Mouse (Mus musculus) heart, embryonic 14.5 days (tissue): ENCODE results near the gene Nell2. TPM values are rescaled to one million over a fixed set of nuclear protein-coding genes. Genes with fewer than 3 reads are reported as not detected.

Source experiments
- ATAC-seq: fragments of 200-750 bp; cut with Nextera tagmentation; 2 replicates; pipeline ENCODE4 v1.8.0; 2017; ENCODE audit warnings: low read depth, moderate TSS enrichment; ENCODE audit not compliant: insufficient number of reproducible peaks, insufficient read depth, low FRiP score
- H3K27ac ChIP-seq, 2 experiments: fragments of 200-500 bp in 1 of 2; fragments of 300-500 bp in 1 of 2; sonication (generic) in 1 of 2; replicated peaks in 1 of 2; 2 replicates each; pipeline ENCODE4 v1.5.1; 2012 to 2014; ENCODE audit warnings: low read depth in 2 of 2, low read length in 2 of 2, control low read depth in 1 of 2, mild to moderate bottlenecking in 1 of 2, mixed read lengths in 1 of 2; ENCODE audit not compliant: control insufficient read depth in 1 of 2, insufficient read depth in 1 of 2
- H3K27me3 ChIP-seq: fragments of 300-500 bp; sonication (generic); 2 replicates; pipeline ENCODE4 v1.6.1; 2014; ENCODE audit warnings: mild to moderate bottlenecking, low read length, control low read depth; ENCODE audit not compliant: control insufficient read depth, insufficient read depth
- H3K36me3 ChIP-seq: fragments of 300-500 bp; sonication (generic); 2 replicates; pipeline ENCODE4 v1.6.1; 2014; ENCODE audit warnings: mild to moderate bottlenecking, control low read depth, low read length, mixed read lengths; ENCODE audit not compliant: control insufficient read depth, insufficient read depth
- H3K4me1 ChIP-seq, 2 experiments: fragments of 200-500 bp in 1 of 2; fragments of 300-500 bp in 1 of 2; sonication (generic) in 1 of 2; 2 replicates each; pipeline ENCODE4 v1.6.1; 2012 to 2014; ENCODE audit warnings: low read length in 2 of 2, control low read depth in 1 of 2, mixed read lengths in 1 of 2; ENCODE audit not compliant: control insufficient read depth in 2 of 2, insufficient read depth in 2 of 2
- H3K4me2 ChIP-seq: fragments of 300-500 bp; sonication (generic); 2 replicates; pipeline ENCODE4 v1.6.1; 2014; ENCODE audit warnings: mild to moderate bottlenecking, low read length
- H3K4me3 ChIP-seq, 2 experiments: fragments of 200-500 bp in 1 of 2; fragments of 300-500 bp in 1 of 2; sonication (generic) in 1 of 2; 2 replicates each; pipeline ENCODE4 v1.5.1; 2012 to 2014; ENCODE audit warnings: low read length in 2 of 2, mild to moderate bottlenecking in 2 of 2, control low read depth in 1 of 2, low read depth in 1 of 2, moderate library complexity in 1 of 2; ENCODE audit not compliant: control insufficient read depth in 1 of 2, insufficient read depth in 1 of 2
- H3K9ac ChIP-seq: fragments of 300-500 bp; sonication (generic); 2 replicates; pipeline ENCODE4 v1.6.1; 2014; ENCODE audit warnings: mild to moderate bottlenecking, low read length
- H3K9me3 ChIP-seq: fragments of 300-500 bp; sonication (generic); 2 replicates; pipeline ENCODE4 v1.6.1; 2016; ENCODE audit warnings: low read length, control low read depth; ENCODE audit not compliant: control insufficient read depth
- WGBS: fragments of 180-500 bp; shearing (Covaris S2); extraction: QIAGEN DNeasy Blood & Tissue Kit; methylation state at CpG from one replicate; pipeline ENCODE4 v1.1.7; 2014; 5-methylcytosine and 5-hydroxymethylcytosine counted together
- polyA plus RNA-seq: library from polyadenylated mRNA; unstranded; fragments of >200 nt; fragmentation: Nextera tagmentation; extraction: Ambion mirVana; gene quantifications from 2 replicates; pipeline ENCODE4 v1.2.1, GENCODE M21; 2014

Nell2 gene
- polyA plus RNA-seq, 1 experiment from 2014 or later: 2.0 TPM

DNA sequence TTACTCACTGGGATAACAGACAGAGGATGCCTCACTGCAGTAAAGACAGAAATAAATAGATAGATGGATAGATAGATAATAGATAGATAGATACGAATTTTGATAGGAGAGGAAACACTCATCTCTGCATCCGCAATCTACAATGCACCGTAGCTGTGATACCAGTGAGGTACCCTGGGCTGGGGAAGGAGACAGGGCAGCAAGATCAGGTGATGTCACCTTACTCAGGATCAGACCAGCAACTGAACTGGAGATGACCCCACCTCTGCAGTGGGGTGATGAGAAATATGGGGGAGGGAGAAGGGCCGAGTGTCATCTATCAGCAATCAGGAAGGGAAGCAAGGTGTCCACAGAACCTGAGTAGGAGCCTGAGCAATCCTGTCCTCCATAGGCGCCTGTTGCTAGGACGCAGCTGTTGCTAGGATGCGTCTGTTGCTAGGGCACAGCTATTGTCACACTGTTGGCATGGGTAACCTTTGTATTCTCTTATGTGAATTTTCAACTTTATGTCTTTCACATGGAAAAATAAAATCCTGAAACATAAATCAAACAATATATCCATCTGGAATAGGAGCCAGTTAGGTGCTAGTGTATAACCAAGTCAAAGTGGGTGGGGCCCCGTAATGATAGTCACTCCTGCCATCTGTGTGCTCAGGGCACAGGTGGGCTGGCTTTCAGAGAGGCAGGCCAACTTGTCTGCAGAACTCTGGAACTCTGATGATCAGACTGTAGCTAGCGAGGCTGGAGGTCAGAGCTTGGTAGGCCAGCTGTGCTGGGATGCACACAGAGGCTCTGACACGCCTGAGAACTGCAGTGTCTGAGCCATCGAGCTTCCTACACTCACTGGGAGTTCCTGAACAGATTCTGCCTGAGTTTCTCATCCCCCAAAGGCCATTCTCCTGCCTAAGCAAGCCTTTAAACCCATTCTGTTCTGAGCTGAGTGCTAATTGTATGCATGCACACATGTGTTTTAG is 193.7 kb downstream of the Nell2 start:
- no peaks in the 10 kb centered on the region for H3K27me3 ChIP-seq

DNA sequence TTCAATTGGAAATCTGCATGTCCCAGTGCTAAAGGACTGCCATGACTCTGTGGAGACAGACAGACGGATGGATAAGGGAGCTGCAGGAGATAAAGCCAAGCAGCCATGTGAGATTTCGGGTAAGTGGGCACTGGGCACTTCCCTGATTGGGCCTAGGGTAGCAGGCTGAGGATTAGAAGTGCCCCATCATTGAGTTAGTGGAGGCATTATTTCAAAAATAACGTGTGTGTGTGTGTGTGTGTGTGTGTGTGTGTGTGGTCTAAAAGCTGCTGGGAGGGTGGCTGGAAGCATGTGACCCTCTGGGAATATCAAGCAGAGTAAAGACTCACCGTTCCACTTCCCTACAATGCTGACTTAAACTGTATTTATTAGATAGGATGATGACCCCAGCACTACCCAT is 195.1 kb downstream of the Nell2 start:
- H3K36me3 ChIP-seq: no peaks in the 10 kb centered on the region
- WGBS: 55% methylated on average over 4 of the region's 4 CpGs
- no peak for ATAC-seq
- no peaks in the 10 kb centered on the region for H3K9me3 ChIP-seq
- no peak overlapping the region for H3K27ac ChIP-seq
- H3K4me2 ChIP-seq: no peak overlapping the region
- no peak overlapping the region for H3K9ac ChIP-seq
- H3K4me1 ChIP-seq: no peaks in the 10 kb centered on the region
- H3K4me3 ChIP-seq: no peak overlapping the region
- no peaks in the 10 kb centered on the region for H3K27me3 ChIP-seq

More for the DNA sequence above, 193.7 kb downstream of the Nell2 start:
- Histone ChIP-seq H3K36me3 (no peaks in the 10 kb centered on the region), H3K4me3 (no peak overlapping the region), H3K27ac (no peak overlapping the region), H3K9ac (no peak overlapping the region), H3K9me3 (no peaks in the 10 kb centered on the region), H3K4me2 (no peak overlapping the region), H3K4me1 (no peaks in the 10 kb centered on the region)
- WGBS: 77% methylated on average over 11 of the region's 11 CpGs
- no peak for ATAC-seq

DNA sequence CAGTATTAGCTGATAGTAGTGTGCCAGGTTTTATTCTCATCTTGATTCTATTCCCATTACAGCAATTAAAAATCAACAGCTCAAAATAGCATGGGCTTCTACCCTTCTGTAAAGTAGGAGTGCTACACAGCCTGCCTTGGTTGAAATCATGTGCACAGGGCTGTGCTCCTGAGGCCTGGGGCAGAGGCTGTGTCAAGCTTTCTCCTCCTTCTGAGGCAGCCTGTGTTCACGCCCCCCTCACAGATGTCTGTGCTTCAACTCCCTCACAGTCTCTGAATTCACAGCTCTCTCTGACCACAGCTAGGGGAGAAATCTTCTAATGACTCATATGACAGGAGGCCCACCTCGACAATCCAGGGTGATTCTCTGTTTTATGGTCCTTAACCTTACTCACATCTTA is 197.4 kb downstream of the Nell2 start:
- Histone ChIP-seq H3K36me3 (no peaks in the 10 kb centered on the region), H3K9me3 (no peaks in the 10 kb centered on the region), H3K27me3 (no peaks in the 10 kb centered on the region), H3K4me2 (no peak overlapping the region), H3K27ac (no peak overlapping the region), H3K4me3 (no peak overlapping the region), H3K4me1 (no peaks in the 10 kb centered on the region), H3K9ac (no peak overlapping the region)
- ATAC-seq: no peak
- 56% methylated on average over 2 of the region's 2 CpGs for WGBS

DNA sequence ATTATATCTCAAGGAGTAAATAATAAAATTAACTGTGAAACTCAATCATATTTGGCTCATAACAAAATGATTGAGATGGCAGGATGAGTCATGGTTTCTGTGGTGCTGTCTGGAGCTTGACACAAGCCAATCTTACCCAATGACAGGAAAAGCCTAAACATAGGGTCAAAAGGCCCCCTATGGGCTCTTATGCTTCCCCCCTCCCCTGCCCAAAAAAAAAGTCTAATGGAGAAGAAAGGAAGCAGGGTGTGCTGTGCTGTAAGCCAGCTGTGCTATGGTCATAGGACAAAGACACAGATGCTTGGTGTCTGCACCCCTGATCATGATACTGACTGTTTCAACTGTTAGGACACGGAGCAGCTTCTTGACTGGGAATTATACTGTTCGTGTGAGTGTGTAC is 205.6 kb downstream of the Nell2 start:
- no peak overlapping the region for H3K4me2 ChIP-seq
- no peak overlapping the region for H3K9ac ChIP-seq
- no peak overlapping the region for H3K4me3 ChIP-seq
- WGBS: 78% methylated on average over 2 of the region's 2 CpGs
- no peaks in the 10 kb centered on the region for H3K9me3 ChIP-seq
- ATAC-seq: no peak
- no peak overlapping the region for H3K27ac ChIP-seq
- H3K27me3 ChIP-seq: no peaks in the 10 kb centered on the region
- no peaks in the 10 kb centered on the region for H3K4me1 ChIP-seq
- H3K36me3 ChIP-seq: no peaks in the 10 kb centered on the region

DNA sequence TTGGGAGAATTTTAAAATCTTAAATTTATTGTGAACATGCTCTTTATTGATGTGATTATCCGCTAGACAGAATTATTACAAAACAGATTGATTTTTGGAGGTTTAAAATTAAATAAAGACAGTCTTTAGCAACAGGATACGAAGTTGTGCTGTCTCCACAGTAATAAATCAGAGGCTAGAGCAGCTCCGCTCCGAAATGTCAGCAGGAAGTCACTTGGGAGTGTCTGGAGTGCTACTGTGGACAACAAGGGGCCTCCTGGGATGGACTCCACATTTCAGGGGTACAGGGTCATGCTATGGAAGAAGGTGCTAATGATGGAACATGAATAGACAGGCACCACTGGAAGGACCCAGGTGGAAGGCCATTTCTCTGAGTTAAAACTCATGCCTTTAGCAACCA is 211.7 kb downstream of the Nell2 start:
- no peak for ATAC-seq
- H3K27ac ChIP-seq: no peak overlapping the region
- H3K9ac ChIP-seq: no peak overlapping the region
- H3K9me3 ChIP-seq: no peaks in the 10 kb centered on the region
- H3K4me3 ChIP-seq: no peak overlapping the region
- no peaks in the 10 kb centered on the region for H3K4me1 ChIP-seq
- no peaks in the 10 kb centered on the region for H3K27me3 ChIP-seq
- H3K4me2 ChIP-seq: no peak overlapping the region
- WGBS: 62% methylated on average over 4 of the region's 4 CpGs
- H3K36me3 ChIP-seq: no peaks in the 10 kb centered on the region

DNA sequence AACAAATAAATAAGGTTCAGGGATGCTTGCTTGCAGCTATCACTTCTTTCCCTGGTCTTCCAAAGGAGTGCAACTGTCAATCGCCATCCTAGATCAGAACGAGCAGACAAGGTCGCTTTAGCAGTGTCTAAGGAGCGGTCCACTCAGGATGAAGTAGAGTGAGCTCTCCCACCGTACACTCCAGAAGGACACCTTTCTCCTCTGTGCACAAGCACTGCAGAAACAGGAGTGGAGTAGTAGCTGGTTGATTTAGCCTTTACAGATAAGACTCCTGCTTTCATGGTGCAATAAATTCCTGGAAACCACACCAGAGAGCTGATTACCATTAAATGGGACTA is 213.6 kb downstream of the Nell2 start:
- Histone ChIP-seq H3K9me3 (no peaks in the 10 kb centered on the region), H3K4me2 (no peak overlapping the region), H3K4me1 (no peaks in the 10 kb centered on the region), H3K4me3 (no peak overlapping the region), H3K27me3 (no peaks in the 10 kb centered on the region), H3K36me3 (no peaks in the 10 kb centered on the region), H3K9ac (no peak overlapping the region), H3K27ac (no peak overlapping the region)
- ATAC-seq: no peak
- 86% methylated on average over 5 of the region's 5 CpGs for WGBS

DNA sequence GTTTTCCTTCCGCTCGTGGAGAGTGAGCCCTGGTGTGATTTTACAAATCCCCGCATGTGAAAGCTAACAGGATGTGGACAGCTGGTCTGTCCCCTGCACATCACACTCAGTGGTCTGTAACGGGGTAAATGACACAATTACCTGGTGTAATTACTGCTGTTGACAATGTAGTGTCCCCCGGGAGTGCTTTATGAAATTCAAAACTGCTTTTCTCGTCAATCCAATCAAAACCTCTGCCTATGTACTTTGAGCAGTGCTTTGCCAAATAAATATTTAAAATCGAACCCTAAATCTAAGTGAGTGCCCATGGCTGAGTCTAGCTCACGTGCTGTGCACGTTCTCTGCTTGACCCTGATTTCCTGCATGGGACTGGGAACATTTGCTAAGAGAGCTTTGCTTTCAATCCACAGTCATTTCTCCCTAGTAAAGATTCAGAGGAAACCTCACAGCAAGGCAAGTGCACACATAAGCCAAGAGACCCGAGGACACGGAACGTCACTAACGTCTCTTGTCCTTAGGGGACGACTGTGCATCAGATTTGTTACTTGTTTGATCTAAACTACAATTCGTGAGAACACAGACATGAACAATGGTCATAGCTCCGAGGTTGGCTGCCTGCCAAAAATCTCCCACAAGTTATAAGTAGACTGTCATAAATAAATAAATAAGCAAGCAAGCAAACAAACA is 214.1 kb downstream of the Nell2 start:
- no peak overlapping the region for H3K9ac ChIP-seq
- no peaks in the 10 kb centered on the region for H3K27me3 ChIP-seq
- no peaks in the 10 kb centered on the region for H3K9me3 ChIP-seq
- no peaks in the 10 kb centered on the region for H3K4me1 ChIP-seq
- WGBS: 71% methylated on average over 16 of the region's 16 CpGs
- H3K36me3 ChIP-seq: no peaks in the 10 kb centered on the region
- no peak overlapping the region for H3K4me3 ChIP-seq
- H3K4me2 ChIP-seq: no peak overlapping the region
- no peak overlapping the region for H3K27ac ChIP-seq
- ATAC-seq: no peak
